Mouse (Mus musculus) spleen, adult 2 months (tissue): ENCODE data around the gene Vps37c. TPM values are rescaled to one million over a fixed set of nuclear protein-coding genes. Genes with fewer than 3 reads are reported as not detected.

Source experiments
- DNase-seq, 2 experiments: peaks; one replicate each; pipeline versions ENCODE4 v3.0.0 to v3.0.0-alpha.2; 2012 to 2021; ENCODE audit warnings: low spot score in 2 of 2, low read depth in 1 of 2
- H3K27ac ChIP-seq: fragments of 200-500 bp; 2 replicates; pipeline ENCODE4 v1.5.1; 2012; ENCODE audit warnings: low read length, inconsistent platforms; ENCODE audit not compliant: insufficient read depth
- H3K27me3 ChIP-seq: fragments of 200-500 bp; 2 replicates; pipeline ENCODE4 v1.6.1; 2012; ENCODE audit warnings: mild to moderate bottlenecking, moderate library complexity, low read length, inconsistent platforms; ENCODE audit not compliant: control insufficient read depth, insufficient read depth
- H3K36me3 ChIP-seq: fragments of 200-500 bp; 2 replicates; pipeline ENCODE4 v1.6.1; 2012; ENCODE audit warnings: mild to moderate bottlenecking, low read length, inconsistent platforms; ENCODE audit not compliant: control insufficient read depth, insufficient read depth
- H3K4me1 ChIP-seq: fragments of 200-500 bp; 2 replicates; pipeline ENCODE4 v1.6.1; 2011; ENCODE audit warnings: inconsistent platforms; ENCODE audit not compliant: control insufficient read depth, insufficient read depth, insufficient read length
- H3K4me3 ChIP-seq: fragments of 200-500 bp; 2 replicates; pipeline ENCODE4 v1.5.1; 2011; ENCODE audit warnings: mild to moderate bottlenecking, inconsistent platforms; ENCODE audit not compliant: insufficient read depth, insufficient read length; ENCODE audit errors: extremely low read depth
- CTCF ChIP-seq: fragments of 200-500 bp; IDR thresholded peaks from 2 replicates; pipeline ENCODE4 v1.5.1; 2011; ENCODE audit warnings: mild to moderate bottlenecking, inconsistent platforms; ENCODE audit not compliant: insufficient read depth, insufficient read length, insufficient replicate concordance; ENCODE audit errors: extremely low read depth
- POLR2A ChIP-seq: fragments of 200-500 bp; IDR thresholded peaks from 2 replicates; pipeline ENCODE4 v1.6.1; 2011; ENCODE audit warnings: low read depth, low read length, inconsistent platforms
- WGBS: fragments of 180-500 bp; shearing (Covaris S2); methylation state at CpG from one replicate; pipeline ENCODE4 v1.1.7; 2018; 5-methylcytosine and 5-hydroxymethylcytosine counted together
- polyA plus RNA-seq: library from polyadenylated mRNA; depleted of rRNA; stranded (reverse); fragments of >200 nt; gene quantifications from 2 replicates; pipeline ENCODE4 v1.2.3, GENCODE M21; 2012

The Vps37c gene
- polyA plus RNA-seq, 1 experiment: 19.7 TPM

DNA sequence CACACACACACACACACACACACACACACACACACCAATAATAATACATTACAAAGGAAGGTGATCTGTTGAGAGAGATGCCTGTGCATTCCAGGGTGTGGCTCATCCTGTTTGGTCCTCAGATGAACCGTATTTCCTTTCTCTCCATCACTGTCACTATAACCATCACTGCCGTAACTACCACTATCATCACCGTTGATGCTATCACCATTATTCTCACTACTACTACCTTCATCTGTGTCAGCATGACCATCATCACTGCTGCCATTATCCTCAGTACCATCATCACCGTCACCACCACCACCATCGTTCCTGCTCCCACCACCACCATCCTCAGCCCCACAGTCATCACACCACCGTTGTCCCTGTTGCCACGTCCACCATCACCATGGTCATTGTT lies 43.4 kb downstream of the Vps37c start:
- 81% methylated on average over 7 of the region's 7 CpGs for WGBS
- DNase-seq: no peak
- Histone ChIP-seq H3K27ac (peak overlapping the region; percentile 34), H3K4me3 (peak overlapping the region; percentile 0; the same call in 1 of the 2 replicates), H3K36me3 (no peaks in the 10 kb centered on the region), H3K4me1 (peaks cover 2% of the 10 kb centered on the region; the same call in 1 of the 2 replicates), H3K27me3 (no peaks in the 10 kb centered on the region)
- TF ChIP-seq POLR2A (no peak), CTCF (no peak)

DNA sequence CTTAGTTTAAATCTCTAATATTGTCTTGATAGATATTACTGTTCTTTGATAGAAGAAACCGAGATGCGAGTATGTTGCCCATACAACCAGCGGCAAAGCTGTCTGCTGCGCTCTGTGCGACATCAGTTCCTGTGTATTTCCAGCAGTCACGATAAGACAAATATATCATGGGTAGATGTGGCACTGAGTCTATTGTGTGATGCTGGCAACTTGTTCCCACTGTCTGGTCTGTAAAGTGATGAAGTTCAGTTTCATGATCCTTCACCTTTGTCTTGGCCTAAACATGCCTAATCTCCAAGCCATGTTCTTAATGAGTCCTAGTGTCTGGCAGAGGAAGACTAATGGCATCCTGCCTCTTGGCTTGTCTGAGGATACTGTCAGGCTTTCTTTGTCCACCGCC lies 44.2 kb downstream of the Vps37c start:
- peak overlapping the region; percentile 8; the same call in 1 of the 2 replicates for H3K27ac ChIP-seq
- no peaks in the 10 kb centered on the region for H3K36me3 ChIP-seq
- 90% methylated on average over 7 of the region's 7 CpGs for WGBS
- H3K4me3 ChIP-seq: no peak overlapping the region
- peaks cover 2% of the 10 kb centered on the region; the same call in 1 of the 2 replicates for H3K4me1 ChIP-seq
- no peak for DNase-seq
- H3K27me3 ChIP-seq: no peaks in the 10 kb centered on the region
- TF ChIP-seq POLR2A (no peak), CTCF (no peak)

GRCm38 (mm10) chr19:10733501-10734127 lies 45.1 kb downstream of the Vps37c start:
- WGBS: 91% methylated on average over 10 of the region's 10 CpGs
- peaks cover 2% of the 10 kb centered on the region; the same call in 1 of the 2 replicates for H3K4me1 ChIP-seq
- no peak overlapping the region for H3K27ac ChIP-seq
- no peak for DNase-seq
- H3K27me3 ChIP-seq: no peaks in the 10 kb centered on the region
- no peak for TF ChIP-seq CTCF
- TF ChIP-seq POLR2A: no peak
- no peaks in the 10 kb centered on the region for H3K36me3 ChIP-seq
- H3K4me3 ChIP-seq: no peak overlapping the region

GRCm38 (mm10) chr19:10734554-10734953 lies 46.0 kb downstream of the Vps37c start:
- no peaks in the 10 kb centered on the region for H3K36me3 ChIP-seq
- no peak for TF ChIP-seq POLR2A
- no peak for TF ChIP-seq CTCF
- peaks cover 9% of the 10 kb centered on the region; the same call in 1 of the 2 replicates for H3K4me1 ChIP-seq
- WGBS: 71% methylated on average over 7 of the region's 7 CpGs
- H3K4me3 ChIP-seq: no peak overlapping the region
- DNase-seq: no peak
- no peaks in the 10 kb centered on the region for H3K27me3 ChIP-seq
- no peak overlapping the region for H3K27ac ChIP-seq

- H3K4me1 ChIP-seq: peaks cover 9% of the 10 kb centered on the region; the same call in 1 of the 2 replicates
- H3K27me3 ChIP-seq: no peaks in the 10 kb centered on the region
- H3K4me3 ChIP-seq: no peak overlapping the region
- H3K27ac ChIP-seq: no peak overlapping the region
- no peak for DNase-seq
- H3K36me3 ChIP-seq: no peaks in the 10 kb centered on the region
- TF ChIP-seq POLR2A (no peak), CTCF (no peak)
- 74% methylated on average over 3 of the region's 3 CpGs for WGBS
Observed at GRCm38 (mm10) chr19:10735061-10735460, 46.5 kb downstream of the Vps37c start.

- Histone ChIP-seq H3K4me3 (0 out of 2 replicates have a peak overlapping the region, but pooled peaks have one; percentile 1), H3K36me3 (no peaks in the 10 kb centered on the region), H3K4me1 (peaks cover 16% of the 10 kb centered on the region; the same call in 1 of the 2 replicates), H3K27me3 (no peaks in the 10 kb centered on the region), H3K27ac (peak overlapping the region; percentile 20; the same call in 1 of the 2 replicates)
- DNase-seq: no peak
- TF ChIP-seq POLR2A: no peak
- no peak for TF ChIP-seq CTCF
- 84% methylated on average over 7 of the region's 7 CpGs for WGBS
Observed at GRCm38 (mm10) chr19:10735861-10736260, 47.3 kb downstream of the Vps37c start.

DNA sequence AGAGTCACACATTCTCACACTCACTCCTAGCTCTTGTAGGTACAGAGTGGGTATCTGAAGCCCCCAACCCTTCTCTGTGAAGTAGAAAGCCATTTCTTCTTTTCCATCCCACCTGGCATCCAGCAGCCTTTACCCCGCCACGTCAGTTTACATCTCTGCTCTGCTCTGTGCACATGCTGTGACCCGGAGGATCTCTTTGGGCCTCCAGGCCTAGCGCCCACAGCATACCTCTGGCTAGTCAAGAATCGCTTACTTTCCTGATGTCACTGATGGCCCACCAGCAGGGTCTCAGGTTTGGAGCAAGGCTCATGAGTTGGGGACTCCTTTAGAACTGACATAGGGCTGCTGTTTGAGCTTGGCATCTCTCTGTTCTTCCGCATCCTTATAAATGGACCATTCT lies 49.5 kb downstream of the Vps37c start:
- Histone ChIP-seq H3K4me1 (peaks cover 28% of the 10 kb centered on the region; the same call in 1 of the 2 replicates), H3K27me3 (no peaks in the 10 kb centered on the region), H3K27ac (peak overlapping the region; percentile 89), H3K36me3 (no peaks in the 10 kb centered on the region), H3K4me3 (peak overlapping the region; percentile 59)
- TF ChIP-seq CTCF: no peak
- TF ChIP-seq POLR2A: no peak
- WGBS: 71% methylated on average over 6 of the region's 6 CpGs
- DNase-seq: no peak
